Mouse (Mus musculus) heart, postnatal 36 days (tissue): ENCODE data around the gene Pdzd2. TPM values are rescaled to one million over a fixed set of nuclear protein-coding genes. Genes with fewer than 3 reads are reported as not detected.
A peak's percentile ranks its signal among the peaks of the same experiment; 100 is the strongest.

ENCODE experiments used
- DNase-seq, 2 experiments: peaks; one replicate each; pipeline ENCODE4 v3.0.0; 2021 to 2022
- intact Hi-C: fragments of 180-260 bp; cut with DNase I; formaldehyde crosslinking; loops from one replicate; pipeline ENCODE4 v1.15.1; 2025
- total RNA-seq, 2 experiments: library from RNA; stranded (reverse); gene quantifications; 2 replicates each; pipeline ENCODE4 v1.2.3; 2021

Gene Pdzd2
- total RNA-seq, 2 experiments from 2014 or later: 86.3 to 104 TPM

- intact Hi-C loops: no loop called here
- DNase-seq: no peak
Observed at GRCm38 (mm10) chr15:12340536-12341400, 399.0 kb downstream of the Pdzd2 start.

GRCm38 (mm10) chr15:12337779-12338137 is 402.0 kb downstream of the Pdzd2 start:
- intact Hi-C loops: no loop called here

GRCm38 (mm10) chr15:12337030-12337778 is 402.5 kb downstream of the Pdzd2 start:
- intact Hi-C loops: no loop called here
- DNase-seq: no peak

More at GRCm38 (mm10) chr15:12337779-12338137, 402.0 kb downstream of the Pdzd2 start:
- no peak for DNase-seq

GRCm38 (mm10) chr15:12334381-12334780 is 405.3 kb downstream of the Pdzd2 start:
- DNase-seq: no peak
- intact Hi-C loops: no loop called here

- intact Hi-C loops: no loop called here
- DNase-seq: no peak
Observed at GRCm38 (mm10) chr15:12331300-12331699, 408.4 kb downstream of the Pdzd2 start.

GRCm38 (mm10) chr15:12330892-12331291 is 408.8 kb downstream of the Pdzd2 start:
- intact Hi-C loops: no loop called here
- no peak for DNase-seq

GRCm38 (mm10) chr15:12330389-12330788 is 409.3 kb downstream of the Pdzd2 start:
- intact Hi-C loops: no loop called here
- no peak for DNase-seq

- DNase-seq: no peak
- intact Hi-C loops: loop anchor here (5.0 kb wide), 1 partner anchor 207 kb away; the partner anchor contains the start of gene Zfr
Observed at GRCm38 (mm10) chr15:12324326-12324725, 415.4 kb downstream of the Pdzd2 start.

- no peak for DNase-seq
- intact Hi-C loops: loop anchor here (2.0 to 5.0 kb wide), 2 partner anchors 126 to 206 kb away; partner anchors contain the start of gene Zfr
Observed at GRCm38 (mm10) chr15:12322676-12323402, 416.9 kb downstream of the Pdzd2 start.

- intact Hi-C loops: loop anchor here (2.0 to 5.0 kb wide), 2 partner anchors 125 to 205 kb away; partner anchors contain the start of gene Zfr
- DNase-seq: peak; percentile 41 to 57
Observed at GRCm38 (mm10) chr15:12321788-12322621, 417.7 kb downstream of the Pdzd2 start, which contains the start of gene 1810049J17Rik. Gene 1810049J17Rik, minus strand, starts transcription at chr15:12321899.

- intact Hi-C loops: loop anchor here (5.0 kb wide), 1 partner anchor 204 kb away; the partner anchor contains the start of gene Zfr
- DNase-seq: peak; percentile 95 to 97
Observed at GRCm38 (mm10) chr15:12321091-12321787, 418.5 kb downstream of the Pdzd2 start, which contains the start of gene Golph3. Gene Golph3, plus strand, starts transcription at chr15:12321450.

GRCm38 (mm10) chr15:12320441-12321090 is 419.2 kb downstream of the Pdzd2 start:
- intact Hi-C loops: loop anchor here (5.0 kb wide), 1 partner anchor 203 kb away; the partner anchor contains the start of gene Zfr
- DNase-seq: no peak

GRCm38 (mm10) chr15:12319889-12320288 is 419.8 kb downstream of the Pdzd2 start:
- intact Hi-C loops: loop anchor here (5.0 kb wide), 1 partner anchor 203 kb away; the partner anchor contains the start of gene Zfr
- no peak for DNase-seq

GRCm38 (mm10) chr15:12318451-12318850 is 421.3 kb downstream of the Pdzd2 start:
- DNase-seq: no peak

GRCm38 (mm10) chr15:12317290-12317689 is 422.4 kb downstream of the Pdzd2 start:
- no peak for DNase-seq
- intact Hi-C loops: no loop called here

More at GRCm38 (mm10) chr15:12318451-12318850, 421.3 kb downstream of the Pdzd2 start:
- intact Hi-C loops: no loop called here

GRCm38 (mm10) chr15:12315996-12316395 is 423.7 kb downstream of the Pdzd2 start:
- intact Hi-C loops: no loop called here
- no peak for DNase-seq

- DNase-seq: no peak
- intact Hi-C loops: no loop called here
Observed at GRCm38 (mm10) chr15:12314584-12314983, 425.1 kb downstream of the Pdzd2 start.

- intact Hi-C loops: no loop called here
- DNase-seq: no peak
Observed at GRCm38 (mm10) chr15:12313255-12313654, 426.5 kb downstream of the Pdzd2 start.
